Mouse (Mus musculus): ENCODE results near the gene Ppp2r5a. TPM values are rescaled to one million over a fixed set of nuclear protein-coding genes. Genes with fewer than 3 reads are reported as not detected.

Ppp2r5a gene
- polyA plus RNA-seq, 1 experiment from 2014 or later, result 9.5 TPM

- H3K9me3 ChIP-seq, result no peaks in the 10 kb centered on the region; the same call in 1 of the 2 replicates
- DNase-seq (ENCODE audit: extremely low spot score, low spot score), result peak; percentile 81
- H3K27ac ChIP-seq, result peak overlapping the region; percentile 85
- peaks cover 14% of the 10 kb centered on the region for H3K36me3 ChIP-seq (replicated peaks)
- peak overlapping the region; percentile 60 for H3K4me3 ChIP-seq
- peaks cover 13% of the 10 kb centered on the region for H3K4me1 ChIP-seq
- WGBS, result 2% methylated on average over 14 of the region's 14 CpGs
- 0 out of 2 replicates have a peak, but pooled peaks cover 4% of the 10 kb centered on the region for H3K27me3 ChIP-seq (ENCODE audit: poor library complexity, severe bottlenecking)
Observed at GRCm38 (mm10) chr1:191312513-191312941, 90.5 kb downstream of the Ppp2r5a start.

- 72% methylated on average over 4 of the region's 4 CpGs for WGBS
- DNase-seq (ENCODE audit: extremely low spot score, low spot score), result no peak
Observed at GRCm38 (mm10) chr1:191311296-191311898, 91.7 kb downstream of the Ppp2r5a start.

GRCm38 (mm10) chr1:191307766-191308455, 95.2 kb downstream of the Ppp2r5a start:
- H3K4me3 ChIP-seq, result no peak overlapping the region
- H3K9me3 ChIP-seq, result no peaks in the 10 kb centered on the region; the same call in 1 of the 2 replicates
- no peak for DNase-seq (ENCODE audit: extremely low spot score, low spot score)
- H3K36me3 ChIP-seq (replicated peaks), result peaks cover 19% of the 10 kb centered on the region
- no peak overlapping the region for H3K27ac ChIP-seq
- WGBS, result 79% methylated on average over 9 of the region's 9 CpGs
- H3K4me1 ChIP-seq, result peaks cover 10% of the 10 kb centered on the region
- no peaks in the 10 kb centered on the region for H3K27me3 ChIP-seq (ENCODE audit: poor library complexity, severe bottlenecking)

More at GRCm38 (mm10) chr1:191311296-191311898, 91.7 kb downstream of the Ppp2r5a start:
- H3K9me3 ChIP-seq, result no peaks in the 10 kb centered on the region; the same call in 1 of the 2 replicates
- peaks cover 17% of the 10 kb centered on the region for H3K36me3 ChIP-seq (replicated peaks)
- H3K27me3 ChIP-seq (ENCODE audit: poor library complexity, severe bottlenecking), result 0 out of 2 replicates have a peak, but pooled peaks cover 1% of the 10 kb centered on the region
- no peak overlapping the region for H3K4me3 ChIP-seq
- peaks cover 8% of the 10 kb centered on the region for H3K4me1 ChIP-seq
- no peak overlapping the region for H3K27ac ChIP-seq

- Histone ChIP-seq H3K27ac (no peak overlapping the region), H3K4me3 (no peak overlapping the region), H3K4me1 (peaks cover 11% of the 10 kb centered on the region), H3K27me3 (ENCODE audit: poor library complexity, severe bottlenecking) (no peaks in the 10 kb centered on the region), H3K36me3 (replicated peaks) (peaks cover 19% of the 10 kb centered on the region), H3K9me3 (no peaks in the 10 kb centered on the region; the same call in 1 of the 2 replicates)
- no peak for DNase-seq (ENCODE audit: extremely low spot score, low spot score)
- WGBS, result 92% methylated on average over 9 of the region's 9 CpGs
Observed at GRCm38 (mm10) chr1:191306316-191306715, 96.8 kb downstream of the Ppp2r5a start.

- Histone ChIP-seq H3K27ac (no peak overlapping the region), H3K36me3 (replicated peaks) (peaks cover 19% of the 10 kb centered on the region), H3K27me3 (ENCODE audit: poor library complexity, severe bottlenecking) (no peaks in the 10 kb centered on the region), H3K9me3 (no peaks in the 10 kb centered on the region; the same call in 1 of the 2 replicates), H3K4me3 (no peak overlapping the region), H3K4me1 (peaks cover 11% of the 10 kb centered on the region)
- WGBS, result 63% methylated on average over 7 of the region's 7 CpGs
- no peak for DNase-seq (ENCODE audit: extremely low spot score, low spot score)
Observed at GRCm38 (mm10) chr1:191305610-191306009, 97.5 kb downstream of the Ppp2r5a start.

GRCm38 (mm10) chr1:191304216-191304615, 98.9 kb downstream of the Ppp2r5a start:
- peaks cover 15% of the 10 kb centered on the region for H3K36me3 ChIP-seq (replicated peaks)
- H3K27me3 ChIP-seq (ENCODE audit: poor library complexity, severe bottlenecking), result no peaks in the 10 kb centered on the region
- H3K27ac ChIP-seq, result no peak overlapping the region
- no peaks in the 10 kb centered on the region; the same call in 1 of the 2 replicates for H3K9me3 ChIP-seq
- H3K4me3 ChIP-seq, result no peak overlapping the region
- peaks cover 11% of the 10 kb centered on the region for H3K4me1 ChIP-seq
- DNase-seq (ENCODE audit: extremely low spot score, low spot score), result no peak
- 71% methylated on average over 6 of the region's 6 CpGs for WGBS

GRCm38 (mm10) chr1:191303736-191304135, 99.3 kb downstream of the Ppp2r5a start:
- no peaks in the 10 kb centered on the region for H3K27me3 ChIP-seq (ENCODE audit: poor library complexity, severe bottlenecking)
- H3K36me3 ChIP-seq (replicated peaks), result peaks cover 14% of the 10 kb centered on the region
- no peak for DNase-seq (ENCODE audit: extremely low spot score, low spot score)
- H3K4me3 ChIP-seq, result no peak overlapping the region
- H3K4me1 ChIP-seq, result peaks cover 11% of the 10 kb centered on the region
- WGBS, result 76% methylated on average over 3 of the region's 3 CpGs
- H3K9me3 ChIP-seq, result no peaks in the 10 kb centered on the region; the same call in 1 of the 2 replicates
- H3K27ac ChIP-seq, result no peak overlapping the region

Other genes with a start within 250 kb of the Ppp2r5a start
- gene Fam71a, start 238.5 kb downstream of the Ppp2r5a start, polyA plus RNA-seq (2016; fragmentation: Nextera tagmentation; extraction: Ambion mirVana), result not detected in 2 replicates
- 2.9 and 3.4 TPM in 2 replicates for gene Atf3, start 185.2 kb downstream of the Ppp2r5a start, polyA plus RNA-seq (2016; fragmentation: Nextera tagmentation; extraction: Ambion mirVana)
- 49.9 and 51.9 TPM in 2 replicates for gene Nenf, start 85.1 kb downstream of the Ppp2r5a start, polyA plus RNA-seq (2016; fragmentation: Nextera tagmentation; extraction: Ambion mirVana)
- gene Tmem206, start 77.4 kb downstream of the Ppp2r5a start, polyA plus RNA-seq (2016; fragmentation: Nextera tagmentation; extraction: Ambion mirVana), result 25.6 and 29.5 TPM in 2 replicates
- gene Dtl, start 172.3 kb upstream of the Ppp2r5a start, polyA plus RNA-seq (2016; fragmentation: Nextera tagmentation; extraction: Ambion mirVana), result 97.9 and 99.8 TPM in 2 replicates
- gene Ints7, start 172.4 kb upstream of the Ppp2r5a start, polyA plus RNA-seq (2016; fragmentation: Nextera tagmentation; extraction: Ambion mirVana), result 84.2 and 92.6 TPM in 2 replicates

Measured in forebrain, embryonic 10.5 days (tissue).